Mouse (Mus musculus): ENCODE measurements at regions not wholly inside any gene's neighbourhood (a gene's known extent, or its start where the extent isn't known, plus 50 kb on each side); places are given as distances from the start of the nearest gene placed in this dataset.

- no peak for ATAC-seq (ENCODE audit: insufficient number of reproducible peaks, low FRiP score, low TSS enrichment)
These were observed 630.9 kb upstream of the Lcorl start for GRCm38 (mm10) chr5:46488140-46488942.

- no peak for ATAC-seq (ENCODE audit: insufficient number of reproducible peaks, low FRiP score, low TSS enrichment)
These were observed 629.4 kb upstream of the Lcorl start for GRCm38 (mm10) chr5:46486740-46487326.

GRCm38 (mm10) chr5:46456356-46456755 is 598.9 kb upstream of the Lcorl start:
- no peak for ATAC-seq (ENCODE audit: insufficient number of reproducible peaks, low FRiP score, low TSS enrichment)

DNA sequence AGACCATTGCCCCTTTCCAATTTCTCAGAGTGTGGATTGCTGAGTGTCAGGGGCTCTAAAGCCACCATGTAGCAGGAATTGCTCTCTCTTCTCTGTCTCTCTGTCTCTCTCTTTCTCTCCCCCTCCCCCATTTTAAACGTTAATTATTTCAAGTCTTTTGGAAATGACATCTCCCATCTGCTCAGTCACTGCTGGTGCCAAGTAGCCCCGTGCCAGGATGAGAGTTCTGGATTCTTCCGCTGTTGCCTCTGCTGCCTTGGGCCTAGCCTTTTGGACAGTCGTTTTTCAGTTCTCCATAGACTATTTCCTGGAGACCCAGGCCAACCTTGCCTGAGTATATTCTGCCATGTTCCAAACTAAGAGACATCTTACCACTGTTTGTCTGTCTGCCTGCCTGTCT is 590.9 kb upstream of the Lcorl start:
- no peak for ATAC-seq (ENCODE audit: insufficient number of reproducible peaks, low FRiP score, low TSS enrichment)

GRCm38 (mm10) chr5:46445844-46446243 is 588.4 kb upstream of the Lcorl start:
- ATAC-seq (ENCODE audit: insufficient number of reproducible peaks, low FRiP score, low TSS enrichment) = no peak

DNA sequence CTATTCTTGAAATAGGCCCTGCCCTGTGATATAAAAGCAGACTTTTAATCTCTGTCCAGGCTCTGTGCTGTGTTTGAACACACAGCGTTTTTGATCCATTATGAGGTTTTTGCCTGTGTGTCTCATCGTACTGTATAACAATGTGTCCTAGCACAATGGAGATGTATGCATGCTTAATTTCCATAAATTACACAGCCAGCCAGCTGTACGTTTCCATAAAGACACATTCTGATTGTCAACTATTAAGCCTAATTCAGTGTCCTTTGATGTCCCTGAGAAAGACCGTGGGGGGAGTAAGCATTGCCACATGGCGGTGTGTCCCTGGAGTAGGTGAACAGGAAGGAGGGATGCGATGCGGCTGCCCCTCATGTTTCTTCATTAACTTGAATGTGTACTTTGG is 587.7 kb upstream of the Lcorl start:
- ATAC-seq (ENCODE audit: insufficient number of reproducible peaks, low FRiP score, low TSS enrichment) = no peak

GRCm38 (mm10) chr5:46443805-46444340 is 586.5 kb upstream of the Lcorl start:
- ATAC-seq (ENCODE audit: insufficient number of reproducible peaks, low FRiP score, low TSS enrichment) = no peak

GRCm38 (mm10) chr5:46442600-46443248 is 585.3 kb upstream of the Lcorl start:
- ATAC-seq (ENCODE audit: insufficient number of reproducible peaks, low FRiP score, low TSS enrichment) = no peak

GRCm38 (mm10) chr5:46441716-46442115 is 584.3 kb upstream of the Lcorl start:
- no peak for ATAC-seq (ENCODE audit: insufficient number of reproducible peaks, low FRiP score, low TSS enrichment)

DNA sequence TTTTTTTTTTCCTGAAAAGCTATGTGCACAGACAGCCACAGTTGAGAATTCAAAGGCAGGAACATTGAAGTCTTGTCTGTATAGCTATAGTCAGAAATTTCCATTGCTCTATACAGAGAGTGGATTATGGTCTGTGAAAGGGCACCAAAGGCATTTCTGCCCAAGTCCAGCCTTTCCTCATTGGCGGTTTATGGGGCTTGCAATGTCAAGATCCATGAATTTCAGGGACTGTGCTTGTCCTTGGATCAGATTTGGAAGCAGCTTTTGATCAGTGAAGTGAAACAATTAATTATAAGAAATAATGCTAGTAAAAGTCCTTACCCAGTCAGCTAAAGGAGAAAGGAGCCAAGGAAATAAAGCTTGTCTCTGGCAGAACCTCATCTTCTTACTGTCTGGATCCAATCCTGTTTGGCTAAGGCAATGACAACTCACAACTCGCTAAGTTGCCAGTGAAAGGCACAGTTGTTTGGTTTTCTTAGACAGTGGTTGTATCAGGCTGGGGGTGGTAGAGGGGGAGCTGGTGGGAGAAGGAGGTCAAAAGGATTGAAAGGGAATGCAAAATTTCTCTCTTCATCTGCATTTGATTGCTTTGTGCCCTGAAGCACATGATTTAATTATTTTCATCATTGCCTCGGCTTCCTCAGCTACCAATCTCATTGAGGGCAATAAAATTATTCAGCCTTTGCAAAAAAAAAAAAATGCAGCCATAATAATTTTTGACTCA is 574.4 kb upstream of the Lcorl start:
- no peak for ATAC-seq (ENCODE audit: insufficient number of reproducible peaks, low FRiP score, low TSS enrichment)

DNA sequence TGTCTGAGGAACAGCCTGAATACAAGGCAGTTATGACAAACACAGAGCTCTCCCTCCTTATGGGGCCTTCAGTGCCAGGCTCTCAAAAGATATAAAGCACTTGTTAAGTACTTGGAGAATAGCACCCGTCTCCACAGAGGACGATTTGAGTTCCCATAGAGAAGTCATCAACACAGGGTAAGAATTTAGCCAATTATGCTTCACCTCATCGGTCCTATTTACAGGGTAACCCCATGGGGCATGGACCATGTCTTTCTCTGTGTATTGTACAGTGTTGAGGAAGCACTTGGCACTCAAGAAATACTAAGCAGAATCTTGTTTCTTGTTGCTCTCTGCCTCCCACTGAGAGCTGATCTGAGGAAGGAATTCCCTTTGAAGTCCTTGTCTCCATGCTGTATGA is 565.3 kb upstream of the Lcorl start:
- no peak for ATAC-seq (ENCODE audit: insufficient number of reproducible peaks, low FRiP score, low TSS enrichment)

GRCm38 (mm10) chr5:46406969-46407368 is 549.6 kb upstream of the Lcorl start:
- no peak for ATAC-seq (ENCODE audit: insufficient number of reproducible peaks, low FRiP score, low TSS enrichment)

DNA sequence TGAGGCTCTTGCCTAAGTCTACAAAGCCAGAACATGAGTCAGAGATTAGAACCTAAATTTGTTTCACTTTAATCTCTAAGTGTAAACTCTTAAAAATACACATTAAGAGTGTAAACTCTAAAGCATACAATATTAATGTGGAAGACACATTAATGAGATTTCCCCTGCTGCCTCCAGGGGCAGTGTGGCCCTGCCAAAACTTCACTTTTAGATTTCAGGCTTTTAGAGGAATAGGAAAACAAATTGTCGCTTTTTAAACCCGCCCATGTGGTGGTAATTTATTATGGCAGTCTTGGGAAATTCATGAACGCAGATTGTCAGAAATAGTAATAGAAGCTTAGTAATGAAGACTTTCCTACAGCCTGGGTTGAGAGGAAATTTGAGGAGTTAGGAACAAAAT is 549.0 kb upstream of the Lcorl start:
- ATAC-seq (ENCODE audit: insufficient number of reproducible peaks, low FRiP score, low TSS enrichment) = no peak

DNA sequence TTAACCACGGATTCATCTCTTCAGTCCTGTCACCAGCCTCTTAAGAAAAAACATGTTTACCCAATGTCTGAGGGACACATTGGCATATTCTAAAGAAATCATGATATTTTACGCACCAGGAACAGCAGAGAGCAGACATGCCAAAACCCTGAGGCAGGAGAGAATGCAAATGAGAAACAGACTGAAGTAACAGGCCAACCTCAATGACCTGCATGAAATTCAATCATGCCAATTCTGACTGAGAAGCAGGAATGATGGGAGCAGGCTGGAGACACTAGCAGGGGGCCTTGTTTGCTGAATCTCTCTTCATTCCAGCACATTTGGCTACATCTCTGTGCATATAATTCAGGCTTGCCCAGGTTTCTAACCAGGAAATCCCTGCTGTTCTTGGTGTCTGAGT is 529.2 kb upstream of the Lcorl start:
- ATAC-seq (ENCODE audit: insufficient number of reproducible peaks, low FRiP score, low TSS enrichment) = no peak

GRCm38 (mm10) chr5:46367328-46367727 is 509.9 kb upstream of the Lcorl start:
- ATAC-seq (ENCODE audit: insufficient number of reproducible peaks, low FRiP score, low TSS enrichment) = no peak

DNA sequence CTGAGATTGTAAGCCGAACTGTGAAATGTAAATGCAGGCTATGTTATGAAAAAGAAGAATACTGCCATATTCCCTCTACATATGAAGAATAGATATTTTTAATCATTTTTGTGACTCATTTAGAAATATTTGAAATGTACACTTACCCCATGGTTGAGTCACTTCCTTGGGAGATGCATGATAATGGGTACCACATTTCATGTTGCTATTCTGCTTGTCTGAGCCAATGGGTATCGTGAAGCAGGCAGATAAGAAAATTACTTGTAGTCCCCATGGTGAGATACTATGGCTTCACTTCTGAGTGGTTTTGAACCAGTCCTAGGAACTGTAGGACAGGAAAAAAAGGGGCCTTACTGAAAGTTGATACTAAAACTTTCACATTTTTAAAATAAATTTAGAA is 506.2 kb upstream of the Lcorl start:
- ATAC-seq (ENCODE audit: insufficient number of reproducible peaks, low FRiP score, low TSS enrichment) = no peak

DNA sequence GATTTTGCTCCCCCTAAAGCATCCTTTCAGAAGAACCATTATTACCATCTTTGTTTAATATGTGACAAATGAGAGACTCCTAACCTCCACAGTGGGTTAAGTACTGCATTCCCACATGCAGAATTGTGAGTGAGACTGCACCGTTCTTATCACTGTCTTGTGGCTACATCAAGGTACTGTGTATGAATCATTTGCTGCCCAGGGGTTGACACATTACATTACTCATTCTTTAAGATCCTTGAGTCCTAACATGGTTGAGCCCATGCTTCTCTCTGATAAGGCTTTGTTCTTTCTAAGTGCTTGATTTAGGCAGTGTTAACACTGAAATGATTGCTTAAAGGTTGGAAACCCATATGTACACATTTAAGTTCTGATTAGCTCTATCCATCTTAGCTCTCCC is 504.2 kb upstream of the Lcorl start:
- ATAC-seq (ENCODE audit: insufficient number of reproducible peaks, low FRiP score, low TSS enrichment) = no peak

GRCm38 (mm10) chr5:46348448-46348847 is 491.0 kb upstream of the Lcorl start:
- ATAC-seq (ENCODE audit: insufficient number of reproducible peaks, low FRiP score, low TSS enrichment) = no peak

- peak; percentile 72 for ATAC-seq (ENCODE audit: insufficient number of reproducible peaks, low FRiP score, low TSS enrichment)
These were observed 490.1 kb upstream of the Lcorl start for GRCm38 (mm10) chr5:46347368-46348083.

DNA sequence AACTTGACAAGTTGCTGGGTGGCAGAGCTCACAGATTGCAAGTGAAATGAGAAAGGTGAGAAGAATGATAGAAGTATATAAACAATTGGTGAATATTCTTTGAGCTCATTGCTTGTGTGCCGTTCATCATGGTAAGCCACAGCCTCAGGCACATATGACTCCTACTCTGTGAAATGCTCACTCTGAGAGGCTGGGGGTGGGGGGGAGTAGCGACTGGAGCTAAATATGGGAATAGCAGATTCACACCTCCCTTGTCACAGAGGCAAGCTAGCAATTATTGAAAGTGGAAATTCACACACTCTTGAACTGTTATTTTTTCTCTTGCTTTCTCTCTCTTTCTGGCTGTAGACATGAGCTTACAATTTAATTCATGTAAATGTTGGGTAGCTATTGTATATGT is 481.0 kb upstream of the Lcorl start:
- ATAC-seq (ENCODE audit: insufficient number of reproducible peaks, low FRiP score, low TSS enrichment) = no peak
